Mouse (Mus musculus) C2C12 (cell line): ENCODE results near the gene Nos3.

Experiments
- CEBPB ChIP-seq: IDR thresholded peaks from one replicate; pipeline ENCODE4 v1.6.1; 2011; ENCODE audit warnings: low read depth, mild to moderate bottlenecking, control low read depth, moderate library complexity
- CTCF ChIP-seq: IDR thresholded peaks from one replicate; pipeline ENCODE4 v1.5.1; 2011; ENCODE audit not compliant: control insufficient read depth, insufficient read depth, insufficient read length
- MAX ChIP-seq: IDR thresholded peaks from one replicate; pipeline ENCODE4 v1.6.1; 2011; ENCODE audit warnings: mild to moderate bottlenecking, control low read depth
- MYOG ChIP-seq: IDR thresholded peaks from one replicate; pipeline ENCODE4 v1.6.1; 2011; ENCODE audit not compliant: control insufficient read depth, insufficient read length; ENCODE audit errors: extremely low read depth
- USF1 ChIP-seq: IDR thresholded peaks from one replicate; pipeline ENCODE4 v1.6.1; 2011; ENCODE audit warnings: low read depth, mild to moderate bottlenecking, control low read depth, moderate library complexity

DNA sequence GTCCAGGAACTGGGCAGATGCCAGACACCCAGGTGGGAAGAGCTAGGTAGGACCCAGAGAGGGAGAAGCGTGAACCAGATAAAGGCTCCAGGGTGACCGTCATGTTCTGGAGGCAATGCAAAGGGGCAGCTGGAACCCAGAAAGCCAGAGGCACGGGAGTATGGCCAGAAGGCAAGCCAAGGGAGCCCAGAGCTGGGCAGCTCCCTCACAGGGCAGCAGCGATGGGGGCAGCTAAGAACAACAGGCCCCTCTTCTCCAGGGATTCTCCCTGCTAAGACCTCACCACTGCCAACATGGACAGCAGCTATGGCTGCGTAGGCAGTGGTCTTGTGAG is 34.7 kb upstream of the Nos3 start:
- TF ChIP-seq CTCF (no peak), MAX (no peak), CEBPB (no peak), USF1 (no peak), MYOG (no peak)
